Mouse (Mus musculus): ENCODE measurements around the gene Mast1.

- TF ChIP-seq POLR2A (IDR thresholded peaks at IDR 0.05; ENCODE audit: insufficient read depth, low read depth, low read length) (no peak), CTCF (IDR thresholded peaks at IDR 0.05) (0 out of 2 replicates have a peak, but pooled peaks have one; percentile 0), EP300 (IDR thresholded peaks at IDR 0.05; ENCODE audit: insufficient read depth, low read depth, low read length) (0 out of 2 replicates have a peak, but pooled peaks have one; percentile 33)
These were observed 10.0 kb upstream of the Mast1 start for GRCm38 (mm10) chr8:84947241-84947545.

All from heart, adult 2 months (tissue).